Mouse (Mus musculus) small intestine, adult 2 months (tissue): ENCODE data around the gene Raver2.

Source experiments
- CTCF ChIP-seq: fragments of 200-500 bp; IDR thresholded peaks from 2 replicates; pipeline ENCODE4 v1.5.1; 2012; ENCODE audit warnings: low read depth, mild to moderate bottlenecking, control low read depth, inconsistent platforms, low read length, moderate library complexity, mixed read lengths; ENCODE audit not compliant: insufficient replicate concordance, insufficient read length; ENCODE audit errors: extremely low read depth
- POLR2A ChIP-seq: fragments of 200-500 bp; IDR thresholded peaks from 2 replicates; pipeline ENCODE4 v1.6.1; 2012; ENCODE audit warnings: low read depth, mild to moderate bottlenecking, control low read depth, inconsistent platforms, low read length, moderate library complexity

GRCm38 (mm10) chr4:101080016-101080415, 11.2 kb downstream of the Raver2 start:
- TF ChIP-seq POLR2A (no peak), CTCF (no peak)
